ENCODE assay signal across 15 mouse cellular contexts in the genomic region with DNA sequence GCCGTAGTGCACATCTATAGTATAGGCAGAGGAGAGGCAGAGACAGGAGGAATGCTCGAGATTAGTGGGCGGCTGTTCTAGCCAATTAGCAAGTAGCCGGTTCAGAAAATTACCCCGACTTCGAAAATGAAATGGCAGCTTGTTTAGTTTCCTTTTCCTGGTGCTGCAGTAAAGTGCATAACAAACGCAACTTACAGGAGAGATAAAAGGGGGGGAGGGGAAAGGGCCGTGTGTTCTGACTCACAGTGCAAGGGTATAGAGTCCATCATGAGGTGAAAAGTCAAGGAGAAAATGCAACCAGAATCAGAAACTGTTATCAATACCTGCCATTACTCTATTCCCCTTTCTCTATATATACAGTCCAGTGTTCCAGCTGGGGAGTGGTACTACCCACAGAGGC.
"Had no signal": no experiment of that assay in that cellular context is flagged by ENCODE, and none has a peak within 500 bp of the region (broad histone marks: within the 10 kb centered on the region; RNA-seq: fewer than 3 reads in every experiment).

No protein-coding gene starts in this region.

- H3K36me3 ChIP-seq: limb, embryonic 10.5 days; limb, embryonic 13.5 days; liver, embryonic 12.5 days; liver, embryonic 15.5 days; lung, embryonic 15.5 days had no signal

- ATAC-seq: liver, embryonic 12.5 days had no signal

- H3K9me3 ChIP-seq: limb, embryonic 10.5 days; limb, embryonic 13.5 days; liver, embryonic 12.5 days; liver, embryonic 15.5 days; lung, embryonic 15.5 days had no signal

- H3K9ac ChIP-seq: limb, embryonic 13.5 days; liver, embryonic 12.5 days; liver, embryonic 15.5 days; lung, embryonic 15.5 days had no signal

- H3K4me2 ChIP-seq: limb, embryonic 13.5 days; liver, embryonic 12.5 days; liver, embryonic 15.5 days; lung, embryonic 15.5 days; midbrain, embryonic 11.5 days had no signal

- DNase-seq: kidney, postnatal 36 days; liver; lung, adult 18-20 months; lung, postnatal 10 days; lung, postnatal 4 days; midbrain, embryonic 14.5 days; thymus, adult 18-20 months; thymus, postnatal 36 days had no signal

- H3K27me3 ChIP-seq: limb, embryonic 13.5 days; liver, embryonic 12.5 days; liver, embryonic 15.5 days; lung, embryonic 15.5 days had no signal

- H3K4me3 ChIP-seq: limb, embryonic 10.5 days; limb, embryonic 13.5 days; liver, embryonic 12.5 days; liver, embryonic 15.5 days; lung, embryonic 15.5 days had no signal

- H3K27ac ChIP-seq: kidney, postnatal 0 days; limb, embryonic 10.5 days; limb, embryonic 13.5 days; liver, embryonic 12.5 days; liver, embryonic 15.5 days; lung, embryonic 15.5 days had no signal

- H3K4me1 ChIP-seq: limb, embryonic 10.5 days; limb, embryonic 13.5 days; liver, embryonic 12.5 days; liver, embryonic 15.5 days; lung, embryonic 15.5 days had no signal
